Mouse (Mus musculus): ENCODE measurements at regions not wholly inside any gene's neighbourhood (a gene's known extent, or its start where the extent isn't known, plus 50 kb on each side); places are given as distances from the start of the nearest gene placed in this dataset.

DNA sequence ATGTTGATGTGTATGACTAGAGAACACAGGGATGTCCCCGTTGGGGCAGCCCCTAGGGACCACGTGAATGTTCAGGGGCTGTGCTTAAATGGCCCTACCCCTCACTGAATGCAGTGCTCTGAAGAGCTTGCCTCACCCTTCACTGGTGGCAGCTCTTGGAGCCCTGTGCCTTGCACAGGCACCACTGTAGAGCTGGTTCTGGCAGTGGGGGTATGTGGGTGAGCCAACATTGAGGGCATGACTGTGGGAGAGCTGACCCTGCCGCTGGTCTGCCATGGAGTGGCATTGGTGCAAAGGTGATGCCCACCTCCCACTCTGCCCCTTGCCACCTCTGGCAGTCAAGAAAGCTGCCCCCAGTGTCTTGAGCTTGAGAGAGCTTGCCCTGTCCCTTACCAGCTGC is 69.6 kb upstream of the Tdrd3 start:
- DNase-seq (ENCODE audit: low spot score in 2 of 2): no peak

GRCm38 (mm10) chr14:87348825-87349224 is 67.6 kb upstream of the Tdrd3 start:
- no peak for DNase-seq (ENCODE audit: low spot score in 2 of 2)

DNA sequence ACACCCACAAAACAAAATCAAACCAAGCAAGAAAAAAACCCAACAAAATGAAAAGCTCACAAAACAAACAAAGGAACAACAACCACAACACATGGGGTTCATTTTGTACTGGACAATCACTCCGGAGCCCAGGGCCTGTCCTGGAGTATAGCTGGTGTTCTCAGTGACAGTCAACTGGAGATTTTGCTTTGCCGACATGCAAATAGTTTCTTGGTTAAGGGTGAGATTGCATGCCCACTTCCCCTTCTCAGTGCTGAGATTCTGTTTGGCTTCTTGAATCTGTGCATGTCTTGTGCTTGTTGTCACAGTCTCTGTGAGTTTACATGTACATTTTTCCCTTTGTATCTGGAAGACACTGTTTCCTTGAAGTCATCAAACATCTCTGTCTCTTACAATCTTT is 50.6 kb upstream of the Tdrd3 start:
- DNase-seq (ENCODE audit: low spot score in 2 of 2): no peak
